Mouse (Mus musculus) CD8-positive naive resting alpha-beta T cell, adult 2 months (primary cell): ENCODE measurements at regions not wholly inside any gene's neighbourhood (a gene's known extent, or its start where the extent isn't known, plus 50 kb on each side); places are given as distances from the start of the nearest gene placed in this dataset.

ENCODE experiments used
- DNase-seq, 2 experiments: peaks; one replicate each; pipeline ENCODE4 v3.0.0; 2022; ENCODE audit warnings: low read depth in 2 of 2, low spot score in 2 of 2

DNA sequence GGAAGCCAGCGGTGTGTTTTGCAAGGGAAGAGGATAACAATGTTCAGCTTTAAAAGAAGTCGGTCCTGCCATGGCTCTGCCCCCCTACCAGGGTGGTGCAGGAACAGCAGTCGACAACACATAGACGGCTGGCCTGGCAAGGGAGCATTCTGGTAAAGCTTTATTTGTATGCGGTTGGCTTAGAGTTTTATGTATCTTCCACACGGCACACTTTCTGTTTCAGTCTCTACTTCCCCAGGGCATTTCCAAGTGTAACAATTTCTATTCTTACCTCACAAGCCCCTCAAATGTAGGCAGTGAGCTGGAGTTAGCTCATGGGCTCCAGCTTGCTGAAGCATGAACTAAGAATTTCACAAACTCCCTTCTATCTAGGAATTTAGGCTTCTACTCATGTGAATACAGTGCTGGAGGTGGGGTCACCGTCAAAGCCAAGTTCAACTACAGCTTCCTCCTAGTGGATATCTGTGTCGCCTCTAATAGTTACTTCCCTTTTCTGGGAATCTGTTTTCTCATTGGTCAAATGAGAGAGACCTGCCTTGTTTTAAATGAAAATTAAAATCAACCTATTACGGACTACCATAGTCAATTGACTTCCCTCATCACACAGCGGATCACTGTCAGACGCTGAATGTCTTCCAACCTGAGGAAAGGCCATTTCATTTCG, 190.2 kb upstream of the Dynlrb2 start:
- no peak for DNase-seq

DNA sequence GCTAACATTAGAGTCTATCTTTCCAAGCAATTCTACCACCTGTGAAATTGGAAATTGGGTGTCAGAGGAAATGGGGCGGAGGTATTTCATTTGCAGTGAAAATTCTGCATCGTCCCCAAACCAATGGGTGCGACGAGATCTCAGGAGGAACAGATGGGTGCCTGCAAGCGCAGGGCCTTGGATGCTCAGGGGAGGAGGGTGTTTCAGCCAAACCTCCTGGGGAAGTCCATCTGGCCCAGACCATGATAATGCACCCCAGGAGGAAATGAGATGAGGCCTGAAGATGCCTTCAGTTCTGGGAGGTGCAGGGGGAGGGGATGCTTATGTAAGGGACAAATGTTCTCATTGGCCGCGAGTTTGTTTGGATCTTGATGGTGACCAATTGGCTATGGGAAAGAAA, 205.9 kb upstream of the Dynlrb2 start:
- DNase-seq = no peak

DNA sequence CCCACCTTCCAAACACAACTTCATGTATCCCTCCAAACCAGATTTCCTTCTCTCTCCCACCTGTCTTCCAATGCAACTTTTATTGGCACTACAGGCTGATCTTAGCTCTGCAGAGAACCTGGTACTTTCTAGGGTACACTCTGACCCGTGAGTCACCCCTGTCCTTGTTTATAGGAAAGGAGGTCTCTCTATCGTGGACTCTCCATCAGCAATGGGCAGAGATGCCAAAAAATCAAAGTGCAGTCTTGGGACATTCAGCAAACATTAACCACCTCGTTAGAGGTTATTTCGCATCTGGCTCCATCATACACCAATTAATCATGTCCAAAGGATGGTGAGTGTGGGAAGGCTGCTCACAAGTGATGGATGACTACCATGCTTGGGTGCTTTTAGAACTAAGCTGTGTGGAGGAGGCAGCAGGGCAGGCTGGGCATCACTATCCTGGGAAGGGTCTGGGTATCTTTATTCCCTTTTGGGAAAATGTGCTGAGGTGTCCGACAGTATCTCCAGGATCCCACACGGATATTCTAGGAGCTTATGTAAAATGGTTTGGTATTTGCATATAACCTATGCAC, 214.0 kb upstream of the Dynlrb2 start:
- DNase-seq = no peak

DNA sequence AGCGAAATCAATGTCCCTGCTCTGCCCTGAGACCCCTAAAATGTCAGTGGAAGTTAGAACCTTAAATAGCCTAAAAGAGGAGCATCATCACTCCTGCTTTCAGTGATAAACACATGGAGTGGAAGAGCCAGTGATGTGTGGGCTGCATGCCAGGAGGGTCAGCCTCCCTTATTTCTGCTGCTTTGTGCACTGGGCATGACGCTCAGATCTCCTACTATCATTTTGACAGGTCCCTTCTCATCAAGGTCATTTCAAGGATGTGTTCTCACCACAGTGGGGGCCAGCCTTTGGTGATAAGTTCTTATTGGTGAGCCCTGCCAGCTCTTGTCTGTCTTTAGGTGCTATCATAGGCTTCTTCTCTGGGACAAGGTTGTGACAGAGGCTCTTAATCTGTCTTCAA, 215.5 kb upstream of the Dynlrb2 start:
- no peak for DNase-seq

DNA sequence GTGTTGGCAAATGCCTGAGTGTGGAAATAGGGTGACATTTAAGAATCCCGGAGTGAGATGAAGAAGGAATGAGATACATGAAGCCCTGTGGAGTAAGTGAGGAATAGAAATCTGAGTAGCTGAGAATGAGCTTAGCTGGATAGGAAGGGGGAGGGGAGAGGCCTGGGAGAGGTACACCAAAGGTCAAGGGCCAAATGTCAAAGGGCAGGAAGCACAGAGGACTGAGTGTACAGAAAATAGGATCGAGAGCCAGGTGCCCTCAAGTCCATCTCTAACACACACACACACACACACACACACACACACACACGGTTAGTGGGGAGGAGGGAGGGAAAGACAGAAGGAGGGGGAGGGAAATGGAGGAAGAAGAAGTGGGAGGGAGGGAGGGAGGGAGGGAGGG, 220.8 kb upstream of the Dynlrb2 start:
- no peak for DNase-seq

DNA sequence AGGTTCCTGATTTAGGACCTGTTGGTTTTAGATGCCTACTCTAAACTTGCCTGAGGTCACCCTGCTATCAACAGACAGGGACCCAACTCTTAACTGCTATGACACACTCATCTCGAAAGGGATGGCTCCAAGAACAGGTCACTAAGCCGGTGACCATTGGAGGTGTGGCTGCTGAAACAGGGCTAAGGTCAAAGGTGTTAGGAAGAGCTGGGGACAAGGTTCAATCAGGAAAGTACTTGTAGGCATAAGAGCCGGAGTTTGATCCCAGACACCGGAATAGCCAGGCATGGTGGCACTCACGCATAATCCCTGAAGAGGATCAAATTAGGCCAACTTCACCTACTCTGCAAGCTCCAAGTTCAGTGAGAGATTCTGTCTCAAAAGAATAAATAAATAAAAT, 222.4 kb upstream of the Dynlrb2 start:
- no peak for DNase-seq

DNA sequence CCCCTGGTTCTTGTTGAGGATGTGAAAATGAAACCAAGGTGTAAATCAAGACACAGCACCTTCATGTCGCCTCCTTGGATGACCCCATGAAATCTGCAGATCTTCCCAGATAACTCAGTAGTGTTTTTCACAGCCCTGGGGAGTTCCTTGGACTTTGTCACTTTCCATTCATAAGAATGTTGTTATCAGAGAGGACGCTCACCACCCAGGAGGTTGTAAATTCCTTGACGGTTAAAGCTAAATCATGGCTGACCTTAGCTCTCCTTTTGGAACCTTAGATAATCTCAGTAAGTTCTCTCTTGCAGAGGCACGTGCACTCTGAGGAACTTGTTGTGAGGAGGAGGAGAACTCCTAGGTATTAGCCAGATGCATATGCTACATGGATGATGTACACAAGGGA, 229.8 kb upstream of the Dynlrb2 start:
- DNase-seq = no peak

DNA sequence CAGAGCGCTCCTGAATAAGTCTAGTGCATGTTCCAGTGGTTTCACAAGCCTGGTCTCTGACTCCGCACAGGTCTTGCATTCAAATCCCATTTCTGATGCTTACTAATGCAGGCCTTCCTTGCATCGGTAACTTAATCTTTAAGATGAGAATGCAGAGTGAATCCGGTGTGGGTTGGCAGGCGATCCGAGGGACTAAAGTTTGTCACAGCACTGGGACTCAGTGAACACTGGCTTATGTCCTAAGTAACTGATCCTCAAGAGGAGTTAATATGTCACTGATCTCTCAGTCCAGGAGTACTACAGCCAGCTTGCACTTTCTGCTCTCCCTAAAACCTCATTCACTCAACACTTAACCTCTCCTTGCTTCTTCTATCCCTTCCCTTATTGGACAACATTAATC, 233.5 kb upstream of the Dynlrb2 start:
- no peak for DNase-seq

DNA sequence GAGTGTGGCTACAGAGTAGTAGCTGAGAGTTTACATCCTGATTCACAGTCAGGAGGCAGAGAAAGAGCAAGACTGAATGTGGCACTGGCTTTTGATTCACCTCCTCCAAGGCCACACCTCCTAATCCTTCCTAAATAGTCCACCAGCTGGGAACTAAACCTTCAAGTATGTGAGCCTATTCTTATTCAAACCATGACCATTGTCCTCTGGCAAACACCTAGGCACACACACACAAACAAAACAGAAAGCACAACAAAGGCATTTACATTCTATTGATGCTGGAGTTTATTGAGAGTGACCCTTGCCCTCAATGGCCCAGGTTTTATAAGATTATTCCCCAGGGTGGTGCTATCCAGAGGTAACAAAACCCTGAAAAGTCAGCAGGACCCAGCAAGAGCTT, 235.4 kb upstream of the Dynlrb2 start:
- DNase-seq = no peak

DNA sequence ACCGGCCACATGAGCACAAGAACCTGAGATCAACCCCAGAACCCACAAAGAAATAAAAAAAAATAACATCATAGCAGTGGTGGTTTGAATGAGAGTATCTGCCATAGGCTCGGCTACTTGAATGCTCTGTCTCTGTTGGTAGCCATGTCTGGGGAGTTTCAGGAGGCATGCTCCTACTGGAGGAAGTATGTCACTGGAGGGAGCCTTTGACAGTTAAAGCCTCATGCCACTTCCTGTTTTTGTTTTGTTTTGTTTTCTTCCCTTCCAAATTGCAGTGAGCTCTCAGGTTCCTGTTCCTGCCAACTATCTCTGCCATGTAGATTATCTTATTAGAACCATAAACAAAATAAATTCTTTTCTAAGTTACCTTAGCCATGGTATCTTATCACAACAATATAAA, 236.1 kb upstream of the Dynlrb2 start:
- DNase-seq = no peak

DNA sequence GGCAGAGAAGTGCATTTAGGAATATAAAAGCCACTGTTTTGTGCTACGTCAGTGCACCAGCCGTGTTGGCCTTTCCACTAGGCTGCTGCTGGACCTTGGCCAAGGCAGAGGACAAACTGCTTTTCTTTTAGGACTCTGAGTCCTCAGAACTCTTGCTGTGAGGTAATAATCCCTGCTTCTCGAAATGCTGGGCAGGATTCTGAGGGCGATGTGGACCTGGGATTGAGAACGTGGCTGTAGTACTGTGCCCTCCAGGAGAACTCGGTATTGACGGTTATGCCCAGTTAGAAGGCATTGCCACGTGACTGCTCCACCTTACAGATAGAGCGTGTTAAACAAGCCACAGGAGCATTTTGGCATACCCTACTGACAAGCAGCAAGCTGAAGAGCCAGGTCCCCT, 236.6 kb upstream of the Dynlrb2 start:
- DNase-seq = no peak

DNA sequence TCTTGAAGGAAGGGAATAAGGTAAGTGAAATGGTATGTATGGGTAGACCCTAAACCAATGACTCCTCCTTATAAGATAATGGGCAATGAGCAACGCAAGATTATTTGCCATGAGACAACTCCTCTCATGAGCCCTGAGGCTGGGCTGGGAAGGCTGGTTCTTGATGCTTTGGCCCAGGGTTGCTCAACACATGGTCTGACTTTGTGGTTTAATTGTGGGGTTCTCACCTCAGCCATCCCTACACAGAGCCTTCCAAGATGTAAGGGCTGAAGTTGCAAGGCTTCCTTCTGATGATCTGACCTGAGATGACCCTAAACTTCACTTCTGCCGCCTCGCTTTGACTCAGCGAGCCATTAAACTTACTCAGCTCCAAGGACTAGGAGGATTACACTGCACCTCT, 237.8 kb upstream of the Dynlrb2 start:
- no peak for DNase-seq

DNA sequence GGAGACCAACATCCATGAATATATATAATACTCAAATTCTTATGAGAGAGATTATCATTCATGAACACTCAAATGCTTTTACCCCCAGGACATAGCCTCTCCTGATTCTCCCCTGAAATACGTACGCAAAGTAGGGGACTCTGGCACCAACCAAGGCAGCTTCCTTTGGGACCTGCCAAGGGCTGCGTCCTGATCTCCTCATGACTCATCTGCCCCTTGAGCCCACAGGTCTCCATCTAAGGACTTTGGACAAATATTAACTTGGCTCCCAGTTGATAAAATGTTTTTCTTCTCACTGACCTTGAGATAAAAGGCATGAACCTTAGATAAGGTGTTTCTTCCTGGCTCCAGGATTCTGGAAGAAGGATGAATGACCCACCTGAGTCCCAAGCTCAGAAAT, 239.2 kb upstream of the Dynlrb2 start:
- no peak for DNase-seq

DNA sequence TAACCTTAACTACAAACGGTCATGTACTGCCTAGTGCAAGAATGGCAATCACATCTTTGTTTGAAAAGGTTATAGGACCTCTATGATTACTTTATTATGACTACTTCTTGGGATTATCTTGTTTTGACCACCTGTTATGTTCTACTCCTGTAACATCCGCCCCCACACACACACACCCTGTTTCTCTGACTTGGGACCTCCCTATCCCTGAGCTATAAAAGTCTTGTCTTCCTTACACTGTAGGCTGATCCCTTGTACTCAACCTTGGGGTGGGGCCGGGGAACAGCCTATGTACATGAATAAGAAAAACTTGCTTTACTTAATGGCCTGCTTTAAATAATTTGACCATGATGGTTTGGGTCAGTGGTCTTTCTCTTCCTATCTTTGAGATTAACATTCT, 240.7 kb upstream of the Dynlrb2 start:
- DNase-seq = no peak

DNA sequence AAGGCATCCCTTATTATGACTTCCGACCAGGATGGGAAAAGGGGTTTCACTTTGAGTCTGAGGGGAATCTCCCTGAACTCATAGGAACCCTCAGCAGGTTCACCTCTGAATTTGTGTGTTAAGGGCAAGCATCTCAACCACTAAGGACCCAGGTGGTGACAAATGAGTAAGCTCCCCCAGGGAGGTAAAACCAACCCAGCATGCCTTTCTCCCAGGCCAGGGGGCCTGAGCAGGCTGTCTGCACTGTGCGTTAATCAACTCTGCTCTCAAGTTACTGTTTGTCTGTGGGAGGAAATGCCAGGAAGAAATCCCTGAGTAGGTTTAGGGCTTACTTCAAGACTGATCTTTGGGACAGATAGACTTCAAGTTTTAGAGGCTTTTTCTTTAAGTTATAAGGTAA, 243.5 kb upstream of the Dynlrb2 start:
- DNase-seq = no peak

DNA sequence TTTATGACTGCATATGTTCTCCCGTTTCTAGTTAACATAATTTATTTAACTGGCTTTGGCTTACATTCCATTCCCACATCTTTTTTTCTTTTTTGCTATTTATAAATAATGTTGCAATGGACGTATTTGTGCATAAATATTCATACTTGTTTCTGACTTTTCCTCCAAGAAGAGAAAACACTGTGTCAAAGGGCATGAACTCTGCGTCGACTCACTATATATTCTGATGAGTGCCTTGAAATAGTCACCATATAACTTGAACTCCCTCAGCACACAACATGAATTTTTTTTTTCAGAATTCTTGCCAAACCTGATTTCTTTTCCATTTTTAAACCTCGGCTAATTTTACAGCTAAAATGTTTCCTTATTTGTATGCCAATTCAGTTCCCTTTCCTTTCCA, 249.4 kb upstream of the Dynlrb2 start:
- DNase-seq = no peak

DNA sequence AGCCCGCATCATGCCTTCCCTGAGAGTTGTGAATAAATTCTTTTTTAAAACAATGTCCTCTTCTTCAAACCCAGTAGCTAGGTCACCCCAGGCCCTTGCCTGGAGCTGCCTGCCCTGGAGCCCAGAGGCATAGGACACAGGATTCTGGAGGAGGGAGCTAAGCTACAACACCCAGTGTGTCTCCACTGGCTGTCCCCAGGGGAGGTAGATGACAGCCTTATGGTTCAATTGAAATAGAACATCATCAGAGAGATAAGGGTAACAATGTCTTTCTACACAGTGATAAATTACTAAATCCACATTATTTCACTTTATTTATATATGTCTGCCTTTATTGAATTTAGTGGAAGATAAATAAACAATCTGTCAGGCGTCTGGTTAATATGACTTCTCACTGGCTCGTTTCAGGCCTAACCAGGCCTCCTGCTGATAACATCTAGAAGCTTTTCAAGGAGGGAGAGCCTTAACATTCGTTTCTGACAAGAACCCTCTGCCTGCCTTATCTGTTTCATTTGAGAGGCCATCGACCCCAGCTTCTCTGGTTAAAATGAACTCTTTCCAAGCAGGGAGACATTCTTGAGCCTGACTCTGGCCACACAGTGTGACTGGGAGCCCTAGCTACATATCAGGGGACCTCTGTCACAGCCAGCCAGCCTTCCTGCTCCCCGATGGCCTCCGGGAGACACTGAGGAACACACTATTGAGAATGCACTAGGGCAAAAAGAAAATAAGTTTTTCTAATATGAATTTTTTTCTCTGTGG, 252.1 kb upstream of the Dynlrb2 start:
- no peak for DNase-seq

DNA sequence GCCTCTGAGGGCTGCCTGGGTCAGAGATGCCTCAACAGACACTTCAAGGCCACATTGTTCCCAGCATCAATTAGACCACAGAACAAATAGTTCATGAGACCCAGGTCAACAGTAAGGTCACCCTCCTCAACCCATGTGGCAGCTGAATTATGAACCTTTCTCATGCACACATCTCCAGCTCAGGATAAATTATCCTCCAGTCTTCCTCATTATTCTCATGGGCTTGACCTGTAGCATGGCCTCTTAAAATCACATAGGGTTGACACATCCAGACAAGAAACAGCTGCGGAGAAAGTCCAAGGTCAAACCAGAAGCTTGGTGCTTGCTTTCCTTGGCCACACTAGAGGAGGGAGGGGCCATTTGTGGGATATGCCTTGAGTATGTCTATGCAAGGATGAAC, 256.4 kb upstream of the Dynlrb2 start:
- no peak for DNase-seq

DNA sequence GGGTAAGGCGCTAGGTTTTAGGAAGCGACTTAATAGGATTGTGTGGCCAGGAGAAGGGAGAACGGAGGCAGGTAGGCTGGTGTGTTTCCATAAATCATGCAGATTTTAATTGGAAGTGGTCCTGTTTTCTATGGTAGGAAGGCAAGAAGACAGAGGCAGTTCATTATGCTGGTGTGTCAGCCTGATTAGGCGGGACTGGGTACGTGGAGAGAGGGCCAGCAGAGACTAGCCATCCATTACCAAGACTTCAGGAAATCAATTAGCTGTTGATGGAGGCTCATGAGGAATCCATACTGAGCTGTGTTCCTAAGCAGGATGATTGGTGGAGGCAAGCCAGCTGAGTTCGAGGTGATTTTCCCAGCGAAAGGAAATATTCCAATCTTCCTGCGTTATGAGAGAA, 261.3 kb upstream of the Dynlrb2 start:
- DNase-seq = no peak

DNA sequence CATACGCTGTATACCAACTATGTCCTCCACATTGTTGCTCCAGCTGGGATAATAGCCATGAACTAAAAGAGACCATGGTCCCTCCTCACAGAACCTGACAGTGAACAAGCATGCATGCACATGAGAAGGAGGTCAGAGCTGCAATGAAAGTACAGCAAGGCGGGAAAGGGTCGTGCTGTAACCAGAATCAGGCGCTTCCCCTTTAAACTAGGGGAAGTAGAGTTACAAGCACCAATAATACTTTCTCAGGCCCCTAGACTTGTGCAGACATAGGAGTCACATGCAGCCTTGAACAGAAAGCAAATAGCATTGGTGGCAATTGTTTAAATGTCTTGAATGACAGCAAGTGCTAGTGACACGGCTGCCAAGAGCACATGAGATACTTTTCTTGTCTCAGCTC, 261.8 kb upstream of the Dynlrb2 start:
- no peak for DNase-seq

DNA sequence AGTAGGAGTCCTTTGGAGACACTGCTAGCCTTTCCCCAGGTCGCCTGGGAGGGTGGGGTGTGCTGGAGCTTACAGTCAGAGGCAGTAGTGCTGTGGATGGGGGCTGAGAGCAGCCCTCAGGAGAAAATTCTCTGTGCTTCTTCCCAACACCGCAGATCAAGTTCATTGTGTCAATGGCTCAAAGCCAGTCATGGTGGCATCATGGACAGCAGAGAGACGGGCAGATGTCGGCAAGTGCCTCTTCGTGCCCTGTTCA, 262.9 kb upstream of the Dynlrb2 start:
- DNase-seq = no peak

DNA sequence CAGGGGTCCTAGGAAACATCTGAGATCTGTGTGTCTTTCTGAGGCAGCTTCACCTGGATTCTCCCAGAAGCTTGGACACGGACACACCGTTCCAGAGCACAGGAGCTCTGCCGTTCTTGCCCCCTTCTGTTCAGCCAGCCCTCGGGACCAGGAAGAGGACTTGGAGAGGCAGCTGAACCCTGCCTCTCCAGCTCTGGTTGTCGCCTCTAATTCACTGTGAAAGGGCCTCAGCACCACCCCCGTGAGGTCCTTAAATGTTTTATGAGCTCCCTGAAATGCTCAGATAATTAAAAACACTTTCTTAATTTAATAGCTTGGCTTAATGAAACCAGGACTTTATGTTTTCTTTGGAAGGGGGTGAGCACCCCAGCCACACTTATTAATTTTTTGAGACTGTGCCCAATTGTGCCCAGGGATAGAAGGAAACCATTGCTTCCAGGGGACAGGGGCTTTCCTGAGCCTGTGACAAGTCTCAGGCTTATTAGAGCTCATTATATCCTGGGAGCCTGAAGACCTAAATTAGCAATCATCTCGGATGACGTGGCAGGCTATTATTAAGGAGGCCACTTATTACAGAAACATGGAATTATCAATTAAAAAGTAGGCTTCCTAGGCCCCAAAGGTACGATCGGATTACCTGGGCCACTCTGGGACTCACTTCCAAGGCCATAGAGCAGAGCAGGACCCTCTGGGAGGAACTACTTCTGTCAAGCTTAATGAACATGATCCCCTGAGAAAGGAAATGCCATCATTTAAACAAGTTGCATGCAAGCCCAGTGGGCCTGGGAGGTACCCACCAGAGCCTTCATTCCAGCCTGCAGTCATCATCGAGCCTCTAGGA, 263.4 kb upstream of the Dynlrb2 start:
- DNase-seq = no peak
